Mouse (Mus musculus) gastrocnemius, adult 8-10 months (tissue): Measurements from ENCODE around the gene Apbb2. TPM values are rescaled to one million over a fixed set of nuclear protein-coding genes. Genes with fewer than 3 reads are reported as not detected.

Experiments
- DNase-seq, 2 experiments: peaks; one replicate each; pipeline ENCODE4 v3.0.0; 2022; ENCODE audit warnings: low spot score in 2 of 2
- total RNA-seq, 4 experiments: library from RNA; stranded (reverse); gene quantifications; 2 replicates each; pipeline ENCODE4 v1.2.4; 2022

Gene Apbb2
- total RNA-seq, 4 experiments from 2014 or later: 29.3 to 55.9 (median 38.8) TPM

DNA sequence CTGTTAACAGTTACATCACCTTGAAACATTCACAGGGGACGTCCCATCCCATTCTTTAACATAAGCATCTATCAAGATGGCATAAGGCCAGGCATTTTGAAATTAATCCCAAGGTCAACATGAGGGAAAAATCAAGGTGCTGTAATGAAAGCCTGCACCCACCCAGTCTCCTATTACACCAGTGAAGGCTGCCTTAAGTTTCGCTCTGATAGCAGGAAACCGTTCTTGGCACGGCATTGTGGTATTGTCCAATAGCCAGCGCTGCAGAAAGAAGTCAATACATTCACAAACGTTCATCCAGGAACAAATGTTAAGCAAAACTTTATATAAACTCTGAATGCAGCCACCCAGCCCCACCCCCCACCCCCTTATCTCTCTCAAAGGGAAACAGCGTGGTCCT is 15.4 kb downstream of the Apbb2 start:
- no peak for DNase-seq

DNA sequence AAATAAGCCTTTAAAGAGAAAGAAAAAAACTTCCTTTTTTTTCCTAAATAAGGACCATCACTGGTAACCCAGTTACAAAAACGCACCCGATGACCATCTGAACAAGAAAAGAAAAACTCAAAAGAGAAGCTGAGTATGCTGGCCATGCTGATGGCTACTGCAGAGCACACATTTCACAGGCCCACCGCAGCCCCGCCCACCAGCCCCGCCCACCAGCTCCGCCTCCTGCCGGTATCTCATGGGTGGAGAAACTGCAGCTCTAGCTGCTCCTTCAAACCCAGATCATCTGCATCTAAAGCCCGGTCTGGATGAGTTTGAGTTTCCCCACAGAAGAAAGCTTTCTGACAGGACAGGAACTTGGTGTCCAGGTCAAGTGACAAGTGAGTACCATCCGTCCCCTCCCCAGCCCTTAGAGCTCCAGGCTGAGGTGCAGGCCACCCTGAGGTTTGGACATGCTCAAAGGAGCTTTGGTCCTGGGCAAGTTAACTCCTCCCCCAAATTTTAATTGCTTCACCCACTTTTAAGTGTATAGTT is 16.2 kb downstream of the Apbb2 start:
- DNase-seq: no peak

DNA sequence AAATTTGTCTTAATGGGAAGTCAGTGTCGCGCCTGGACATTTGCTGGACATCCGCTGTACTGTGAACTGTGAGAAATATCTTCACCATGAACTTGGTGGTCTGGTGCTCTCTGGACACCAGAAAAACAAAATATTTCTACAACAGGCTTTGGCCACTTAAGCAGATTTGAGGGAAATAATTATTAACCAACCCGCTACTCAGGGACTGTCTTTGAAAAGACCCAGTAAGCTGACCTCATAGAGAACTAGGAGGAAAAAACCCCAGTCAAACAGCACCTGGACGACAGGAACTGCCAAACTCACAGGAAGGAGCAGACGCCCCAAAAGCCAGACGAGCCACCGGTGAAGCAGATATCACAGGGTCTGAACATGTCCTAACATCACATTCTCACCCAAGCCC is 18.2 kb downstream of the Apbb2 start:
- DNase-seq: no peak

DNA sequence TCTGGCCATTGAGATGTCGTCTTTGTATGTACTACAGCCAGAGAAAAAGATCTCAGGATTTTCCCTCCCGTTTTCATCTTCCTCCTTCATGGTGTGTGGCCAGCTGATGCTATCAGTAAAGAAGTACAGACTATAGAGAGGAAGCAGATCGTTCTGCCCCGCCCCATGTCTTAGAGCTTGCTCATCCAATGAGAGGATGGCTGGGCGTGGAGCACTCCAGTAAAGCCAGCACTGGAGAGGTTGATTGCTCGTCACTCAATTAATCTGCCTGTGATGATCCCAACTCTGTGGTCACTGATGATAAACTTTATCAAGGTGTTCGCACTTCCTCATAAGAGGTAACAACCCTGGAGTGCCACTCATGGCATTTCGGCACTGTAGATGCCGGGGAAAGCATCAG is 18.7 kb downstream of the Apbb2 start:
- no peak for DNase-seq

DNA sequence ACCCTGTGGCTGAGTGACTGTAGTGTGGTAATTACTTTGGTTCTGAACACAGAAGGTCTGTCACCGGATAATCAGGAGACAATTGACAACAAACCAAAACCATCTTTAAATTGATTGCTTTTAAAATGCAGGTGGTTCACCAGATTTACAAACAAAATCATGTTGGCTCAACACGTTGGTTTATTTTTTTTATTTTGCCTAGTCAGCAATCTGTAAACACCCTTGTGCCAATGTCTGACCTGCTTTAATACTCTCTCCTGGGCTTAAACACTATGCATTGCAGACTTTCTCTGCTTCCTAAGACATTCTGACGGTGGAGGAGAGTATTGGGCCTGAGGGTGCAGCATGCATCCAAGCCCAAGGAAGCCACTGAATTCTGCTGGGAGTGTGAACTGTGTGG is 22.3 kb downstream of the Apbb2 start:
- DNase-seq: no peak

DNA sequence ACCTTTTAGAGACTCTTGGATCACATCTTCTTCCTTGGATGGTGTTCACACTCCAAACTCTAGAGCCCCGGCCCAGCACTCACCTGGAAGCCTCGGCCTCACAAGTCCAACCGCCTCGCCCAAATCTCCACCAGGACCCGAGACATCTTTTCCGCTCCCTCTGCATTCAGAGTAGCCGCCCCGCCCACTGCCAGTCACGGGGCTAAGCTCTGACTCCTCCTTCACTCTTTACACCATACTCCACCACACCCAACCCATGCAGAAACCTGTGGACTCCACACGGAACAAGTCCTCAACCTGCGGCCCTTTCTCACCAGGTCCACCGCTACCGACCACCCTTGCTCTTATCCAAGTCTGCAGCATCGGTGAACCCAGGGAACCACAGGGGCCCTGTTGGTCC is 23.7 kb downstream of the Apbb2 start:
- no peak for DNase-seq

DNA sequence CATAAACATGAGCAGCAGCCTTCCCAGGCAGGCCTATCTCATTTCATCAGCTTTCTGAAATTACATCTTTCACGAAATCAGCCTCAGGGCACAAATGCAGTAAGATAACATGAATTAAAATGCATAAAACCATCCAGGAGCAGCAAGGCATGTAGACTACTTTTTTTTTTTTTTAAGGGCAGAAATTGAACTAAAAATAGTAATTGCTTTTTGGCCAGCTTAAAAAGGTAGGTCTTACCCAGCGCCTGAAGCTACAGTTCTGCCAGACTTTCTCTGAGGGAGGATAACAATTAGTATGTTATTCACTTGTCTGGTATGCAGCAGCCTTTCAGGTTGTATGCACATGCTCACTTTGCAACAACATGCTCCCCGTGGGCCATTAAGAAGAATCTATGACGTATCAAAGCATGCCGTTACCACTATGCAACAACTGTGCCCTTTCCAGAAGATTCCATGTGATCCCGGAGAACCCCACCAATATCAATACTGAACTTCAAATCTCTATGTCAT is 32.3 kb downstream of the Apbb2 start:
- DNase-seq: no peak

DNA sequence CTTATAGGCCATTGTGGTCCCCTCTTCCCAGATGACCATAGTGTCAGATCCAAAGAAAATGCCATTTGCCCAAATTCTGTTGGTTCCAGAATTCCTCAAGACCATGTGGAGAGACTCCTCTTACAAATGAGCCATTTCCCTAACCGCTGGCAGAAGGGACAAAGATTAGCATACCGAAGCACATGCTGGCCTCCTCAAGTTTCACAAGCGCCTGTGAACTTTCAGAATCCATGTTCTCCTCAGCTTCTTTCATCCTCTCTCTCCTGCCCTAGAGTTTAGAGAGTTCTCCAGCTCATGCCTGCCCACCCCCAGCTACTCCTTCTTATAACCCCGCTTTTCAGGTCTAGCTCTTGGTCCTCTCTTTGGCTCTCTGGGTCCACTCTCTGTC is 35.6 kb downstream of the Apbb2 start:
- no peak for DNase-seq

DNA sequence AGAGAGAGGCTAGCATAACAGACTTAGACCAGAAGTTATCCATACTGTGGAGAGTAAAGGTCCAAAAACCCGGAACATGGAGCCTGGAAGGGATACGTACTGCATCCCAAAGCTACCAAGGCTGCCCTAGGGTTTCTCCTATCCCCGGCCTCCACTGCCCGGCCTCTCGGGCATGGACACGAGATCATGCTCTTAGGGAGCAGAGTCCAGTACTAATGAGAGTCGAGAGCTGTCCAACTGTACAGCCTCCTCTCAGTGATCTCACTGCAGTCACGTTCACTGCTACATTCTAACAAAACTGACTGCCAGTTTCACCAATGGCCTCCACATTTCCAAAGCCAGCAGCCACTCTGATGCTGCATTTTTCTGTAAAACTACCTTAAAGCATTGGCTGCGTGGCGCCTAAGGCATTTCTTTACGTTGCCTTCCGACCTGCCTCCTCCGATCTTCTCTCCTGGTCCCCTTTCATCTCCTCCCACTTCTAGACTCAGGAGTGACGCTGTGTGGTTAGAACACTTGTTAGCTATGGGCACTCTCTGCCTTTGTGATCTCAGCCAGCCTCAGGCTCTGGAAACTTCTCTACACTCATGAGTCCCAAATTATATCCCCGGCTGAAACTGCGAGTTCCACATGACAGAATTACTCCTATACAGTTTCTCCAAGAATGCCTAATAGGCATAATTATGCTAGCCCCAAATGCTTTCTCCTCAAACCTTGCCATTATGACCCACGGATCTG is 36.1 kb downstream of the Apbb2 start:
- no peak for DNase-seq

DNA sequence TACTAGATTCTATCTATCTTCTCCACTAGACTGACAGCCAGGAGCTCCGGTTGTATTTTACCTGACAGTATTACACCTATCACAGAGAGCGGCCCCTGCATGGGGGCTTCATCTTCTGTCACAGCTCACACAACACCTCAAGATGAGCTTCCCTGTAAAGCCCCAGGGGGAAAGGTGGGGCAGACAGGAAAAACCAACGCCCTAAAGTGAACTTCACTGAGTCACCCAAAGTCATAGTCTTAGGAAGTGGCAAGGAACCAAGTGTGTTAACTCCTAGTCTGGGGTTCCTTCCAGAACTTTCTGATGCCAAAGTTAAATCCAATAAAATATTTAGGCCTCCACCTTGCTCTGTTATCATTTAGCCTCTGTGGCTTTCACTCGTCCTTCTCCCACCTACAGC is 39.5 kb downstream of the Apbb2 start:
- no peak for DNase-seq

DNA sequence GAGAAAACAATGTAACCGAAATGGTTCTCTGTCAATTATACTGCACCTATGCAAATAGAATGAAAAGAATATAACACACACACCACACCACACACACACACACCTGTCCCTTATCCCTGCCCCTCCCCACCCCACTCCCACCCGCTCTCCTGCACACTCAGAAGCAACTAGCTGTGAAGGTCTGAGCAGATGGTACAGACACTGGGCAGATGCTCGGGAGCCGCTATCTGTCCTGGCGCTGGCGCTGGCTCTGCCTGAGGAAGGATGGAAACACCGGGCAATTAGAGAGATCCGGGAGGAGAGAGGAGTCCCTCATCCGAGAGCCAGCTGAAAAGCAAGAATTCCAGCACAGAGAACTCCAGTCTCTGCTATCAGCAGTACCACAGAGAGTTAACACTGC is 42.3 kb downstream of the Apbb2 start:
- no peak for DNase-seq

DNA sequence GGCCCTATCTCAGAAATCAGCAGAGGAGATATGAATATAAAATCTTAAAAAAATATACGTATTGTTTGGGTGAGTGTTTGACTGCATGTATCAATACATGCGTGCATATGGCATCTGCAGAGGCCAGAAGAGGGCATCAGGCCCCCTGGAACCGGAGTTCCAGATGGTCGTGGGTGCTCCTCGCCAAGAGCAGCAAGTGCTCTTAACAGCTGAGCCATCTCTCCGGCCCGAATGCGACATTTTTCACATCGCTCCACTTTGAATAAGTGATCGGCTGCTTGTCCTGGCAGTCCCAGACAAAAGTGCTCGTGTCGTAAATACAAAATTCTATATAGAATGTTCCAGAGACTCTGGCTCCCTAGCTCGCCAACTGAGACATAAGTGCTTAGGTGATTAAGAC is 43.4 kb downstream of the Apbb2 start:
- DNase-seq: no peak

DNA sequence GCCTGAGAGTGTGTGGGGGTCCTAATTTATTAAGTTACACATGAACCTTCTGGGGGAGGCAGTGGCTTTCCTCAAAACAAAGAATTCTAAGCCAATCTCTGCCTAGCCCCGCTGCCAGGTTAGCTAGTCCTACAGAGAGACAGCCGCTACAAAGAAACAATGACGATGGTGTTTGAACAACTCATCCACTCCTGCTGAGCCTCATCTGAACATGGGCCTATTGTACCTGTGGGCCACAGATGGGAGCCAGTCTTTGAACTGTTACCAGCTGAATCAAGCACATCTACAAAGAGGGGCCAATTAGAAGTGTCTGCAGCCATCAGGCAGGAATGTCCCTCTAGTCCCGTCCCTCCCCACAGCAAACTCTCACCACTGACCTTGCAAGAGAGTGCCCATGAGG is 45.3 kb downstream of the Apbb2 start:
- DNase-seq: no peak

DNA sequence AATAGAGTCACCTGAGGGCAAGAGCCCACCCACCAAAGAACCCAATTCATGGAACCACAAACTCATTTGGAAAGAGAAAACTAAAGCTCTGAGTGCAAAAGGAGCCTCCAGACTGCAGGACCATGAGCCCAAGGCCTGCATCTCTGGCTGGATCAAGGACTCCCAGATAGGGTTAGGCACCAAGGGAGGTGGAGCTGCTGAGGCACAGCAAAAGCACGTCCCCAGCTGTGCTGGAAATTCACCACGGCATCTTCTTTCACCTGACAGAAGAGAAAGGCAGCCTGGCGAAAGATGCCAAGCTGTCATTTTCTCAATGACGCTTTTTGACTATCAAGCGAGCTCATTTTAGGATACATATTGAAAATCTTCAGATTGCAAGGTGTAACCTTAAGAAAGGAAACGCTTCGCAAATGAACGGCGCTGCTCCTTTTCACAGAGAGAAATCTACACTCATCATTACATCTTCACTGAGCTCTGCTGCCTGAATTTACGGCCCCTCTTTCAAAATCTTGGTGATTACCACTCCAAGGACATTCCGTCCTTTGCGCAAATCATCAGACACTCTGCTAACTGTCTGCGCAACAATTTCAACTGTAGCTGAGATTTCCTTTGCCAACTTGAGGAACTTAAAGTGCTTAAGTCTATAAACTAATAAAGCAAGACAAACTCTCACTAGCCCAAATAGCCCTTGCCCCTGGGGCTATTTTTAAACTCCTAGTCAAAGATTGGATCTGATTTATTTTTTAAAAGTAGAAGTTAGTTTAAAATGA is 46.3 kb downstream of the Apbb2 start:
- DNase-seq: no peak

DNA sequence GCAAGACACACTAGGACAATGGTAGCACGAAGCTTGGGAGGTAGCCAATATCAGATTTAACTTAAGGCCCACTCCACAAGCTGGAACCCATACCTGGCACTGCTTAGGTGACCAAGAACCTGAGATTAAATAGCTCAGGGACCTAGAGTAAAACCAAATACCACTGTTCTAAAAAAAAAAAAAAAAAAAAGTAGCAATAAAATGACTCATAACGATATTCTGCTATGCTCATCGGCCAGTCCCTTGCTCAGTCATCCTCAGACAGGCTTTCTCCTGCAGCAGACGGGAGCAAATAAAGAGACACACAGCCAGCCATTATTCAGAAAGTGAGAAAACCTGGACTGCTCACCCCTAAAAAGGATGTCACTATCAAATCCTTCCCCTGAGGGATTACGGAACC is 47.9 kb downstream of the Apbb2 start:
- no peak for DNase-seq

DNA sequence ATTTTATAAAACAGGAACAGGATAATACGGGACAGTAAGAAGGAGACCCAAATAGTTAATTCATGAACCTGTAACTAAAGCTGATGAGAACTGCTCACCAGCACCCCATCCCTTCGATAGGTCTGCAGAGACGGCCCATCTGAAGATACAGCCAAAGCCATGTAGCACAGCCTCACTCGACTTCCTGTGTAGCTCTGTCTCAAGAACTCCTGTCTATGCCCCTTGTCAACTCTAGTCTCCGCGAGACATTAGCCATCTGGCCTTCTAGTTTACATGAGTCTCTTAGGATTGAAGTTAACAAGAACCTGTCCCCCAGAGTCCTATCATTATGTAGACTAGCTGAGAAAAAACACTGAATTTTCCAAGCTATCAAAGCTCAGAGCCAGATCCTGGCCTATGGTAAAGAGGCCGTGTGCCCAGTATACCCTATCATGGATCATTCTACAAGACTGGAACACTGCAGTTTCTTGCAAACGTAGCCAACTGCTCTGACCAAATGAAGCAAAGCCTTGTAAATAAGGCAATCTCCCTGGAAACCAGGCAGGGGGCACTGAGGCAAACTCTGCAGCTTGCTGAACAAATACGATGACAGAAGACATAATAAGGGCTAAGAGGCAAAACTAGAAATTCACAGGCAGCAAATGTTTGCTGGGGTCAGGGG is 49.3 kb downstream of the Apbb2 start:
- DNase-seq: no peak

DNA sequence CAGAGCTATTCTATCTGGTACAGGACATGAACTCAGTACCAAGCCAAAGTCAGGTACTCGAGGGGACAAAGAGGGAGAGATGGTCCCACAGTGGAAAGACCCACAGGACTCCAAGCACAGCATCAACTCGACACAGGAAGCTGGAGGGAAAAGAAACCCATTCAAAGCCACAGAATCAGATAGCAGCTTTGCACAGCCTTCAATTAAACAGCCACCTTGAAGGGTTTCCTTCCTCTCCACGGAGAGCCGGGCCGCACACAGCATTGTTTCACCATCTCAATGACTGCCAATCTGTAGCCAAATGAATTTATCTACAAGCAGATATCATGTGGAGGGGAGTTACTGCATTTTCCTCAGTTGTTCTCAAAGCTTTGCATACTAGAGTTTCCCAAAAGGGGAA is 50.6 kb downstream of the Apbb2 start:
- no peak for DNase-seq

DNA sequence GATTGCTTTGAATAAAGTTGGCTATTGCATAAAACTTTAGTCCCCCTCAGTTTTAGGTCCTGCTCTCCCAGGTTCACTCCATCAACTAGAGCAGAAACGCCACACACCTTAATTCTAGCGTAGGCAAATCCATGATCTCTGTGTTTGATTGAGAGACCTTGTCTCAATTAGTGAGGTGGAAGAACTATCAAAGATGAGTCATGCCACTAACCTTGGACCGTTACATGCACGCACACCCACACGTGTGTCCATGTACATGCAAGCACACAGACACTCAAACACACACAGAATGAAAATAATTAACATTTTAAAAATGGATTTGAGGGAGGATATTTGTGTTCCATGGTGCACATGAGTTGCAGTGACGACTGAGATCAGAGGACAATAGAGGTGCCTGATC is 51.2 kb downstream of the Apbb2 start:
- DNase-seq: no peak

DNA sequence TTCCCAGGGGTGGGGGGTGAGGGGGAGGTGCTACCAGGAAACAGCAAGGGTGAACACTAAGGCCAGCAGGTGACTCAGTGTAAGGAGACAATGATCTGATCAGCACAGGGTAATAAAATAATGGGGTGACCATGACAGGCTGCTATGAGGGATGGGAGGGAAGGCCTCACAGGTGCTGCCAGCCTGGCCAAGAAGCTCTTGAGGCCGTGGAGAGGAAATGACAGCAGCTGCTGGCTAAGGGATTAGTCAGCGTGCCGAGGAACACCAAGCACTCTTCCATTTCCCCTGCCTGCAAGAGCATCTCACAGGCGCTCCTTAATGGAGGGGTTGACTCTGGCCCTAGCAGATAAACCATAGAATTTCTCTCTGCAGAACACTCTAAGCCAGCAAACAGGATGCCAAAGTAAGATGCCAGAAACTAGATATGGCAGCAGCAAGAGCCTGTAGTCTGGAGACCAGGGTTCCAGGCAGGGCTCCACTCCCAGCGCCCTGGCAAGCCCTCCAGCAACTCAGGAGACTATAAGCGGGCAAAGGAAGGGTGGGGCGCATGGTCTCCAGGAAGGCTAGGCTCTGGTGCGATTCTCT is 58.9 kb downstream of the Apbb2 start:
- DNase-seq: no peak

DNA sequence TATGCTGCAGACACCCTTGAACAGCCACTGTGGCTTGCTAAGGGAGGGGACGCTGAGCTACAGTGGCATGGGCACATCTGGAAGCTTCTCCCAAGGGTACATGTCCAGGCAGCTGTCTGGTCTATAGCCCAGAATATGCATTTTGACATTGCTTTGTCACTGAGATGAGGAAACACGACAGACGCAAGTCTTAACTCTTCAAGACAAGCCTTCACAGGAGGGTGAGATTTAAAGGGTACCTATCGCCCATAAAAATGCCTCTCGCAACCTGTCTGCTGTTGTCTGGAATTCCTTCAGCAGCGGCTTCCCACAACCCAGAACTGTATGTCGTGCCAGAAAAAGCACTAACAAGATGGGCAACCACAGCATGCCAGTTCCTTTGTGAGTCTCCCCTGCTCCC is 60.5 kb downstream of the Apbb2 start:
- no peak for DNase-seq

DNA sequence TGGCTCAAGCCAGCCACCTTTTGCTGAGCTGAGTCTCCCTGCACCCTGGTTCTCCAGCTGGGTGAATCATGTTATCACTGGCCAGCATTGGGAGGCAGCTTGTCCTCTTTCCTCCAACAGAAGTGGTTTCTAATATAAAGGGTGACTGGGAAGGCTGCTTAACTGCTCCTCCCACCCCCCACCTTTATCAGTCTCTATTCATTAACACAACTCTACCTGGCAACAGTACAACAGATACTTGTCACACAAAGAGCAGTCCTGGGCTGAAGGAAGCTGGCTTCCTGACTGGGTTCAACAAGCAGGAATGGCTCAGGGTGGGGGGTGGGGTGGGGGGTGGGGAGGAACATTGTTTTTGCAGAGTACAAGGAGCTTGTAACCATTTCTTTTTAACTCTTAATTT is 64.7 kb downstream of the Apbb2 start:
- no peak for DNase-seq

DNA sequence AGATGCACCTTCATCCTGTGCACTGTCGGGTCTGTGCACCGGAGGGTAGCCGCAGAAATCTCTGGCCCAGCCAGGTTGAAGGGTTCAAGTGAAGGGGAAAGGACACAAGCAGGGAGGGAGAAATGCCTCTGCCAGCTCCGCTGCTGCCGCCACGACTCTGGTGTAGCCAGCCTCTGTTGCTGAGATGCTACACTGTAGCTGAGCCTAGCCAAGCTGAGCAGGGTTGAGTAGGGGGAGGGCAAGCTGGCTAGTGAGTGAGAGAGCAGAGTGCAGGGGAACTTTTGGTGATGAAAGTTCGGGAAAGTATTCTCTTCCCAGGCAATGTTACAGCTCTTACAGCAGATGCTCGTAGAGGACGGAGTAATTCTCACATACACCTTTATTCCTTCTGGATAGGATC is 66.3 kb downstream of the Apbb2 start:
- DNase-seq: no peak
